Mouse (Mus musculus) hindbrain, embryonic 11.5 days (tissue): Measurements from ENCODE around the gene Rpl3. TPM values are rescaled to one million over a fixed set of nuclear protein-coding genes. Genes with fewer than 3 reads are reported as not detected.
A peak's percentile ranks its signal among the peaks of the same experiment; 100 is the strongest.
"Not testable (repeated sequence)": the region's sequence is repeated elsewhere in the genome, so short reads cannot be mapped to it uniquely, and the experiment has no call there.

Experiments used
- ATAC-seq: fragments of 200-750 bp; cut with Nextera tagmentation; 2 replicates; pipeline ENCODE4 v1.8.0; 2017; ENCODE audit warnings: mild to moderate bottlenecking, moderate TSS enrichment, moderate library complexity; ENCODE audit not compliant: low FRiP score
- DNase-seq: peaks from one replicate; pipeline ENCODE4 v3.0.0-alpha.2; 2015; ENCODE audit warnings: low spot score
- H3K27ac ChIP-seq: fragments of 300-500 bp; sonication (generic); 2 replicates; pipeline ENCODE4 v1.5.1; 2014; ENCODE audit warnings: mild to moderate bottlenecking, low read depth, low read length
- H3K27me3 ChIP-seq: fragments of 300-500 bp; sonication (generic); 2 replicates; pipeline ENCODE4 v1.6.1; 2014; ENCODE audit warnings: mild to moderate bottlenecking, low read length, moderate library complexity, mixed read lengths; ENCODE audit not compliant: control insufficient read depth, insufficient read depth
- H3K36me3 ChIP-seq: fragments of 300-500 bp; sonication (generic); 2 replicates; pipeline ENCODE4 v1.6.1; 2014; ENCODE audit warnings: mild to moderate bottlenecking, low read length, moderate library complexity, mixed read lengths; ENCODE audit not compliant: control insufficient read depth, insufficient read depth
- H3K4me1 ChIP-seq: fragments of 300-500 bp; sonication (generic); replicated peaks from 2 replicates; pipeline ENCODE4 v1.6.1; 2014; ENCODE audit warnings: low read length, mixed read lengths; ENCODE audit not compliant: control insufficient read depth, insufficient read depth
- H3K4me2 ChIP-seq: fragments of 300-500 bp; sonication (generic); replicated peaks from 2 replicates; pipeline ENCODE4 v1.6.1; 2014; ENCODE audit warnings: mild to moderate bottlenecking, low read depth, low read length
- H3K4me3 ChIP-seq: fragments of 300-500 bp; sonication (generic); 2 replicates; pipeline ENCODE4 v1.5.1; 2014; ENCODE audit warnings: low read depth, low read length
- H3K9ac ChIP-seq: fragments of 300-500 bp; sonication (generic); 2 replicates; pipeline ENCODE4 v1.6.1; 2014; ENCODE audit warnings: low read depth, low read length
- H3K9me3 ChIP-seq: fragments of 300-500 bp; sonication (generic); 2 replicates; pipeline ENCODE4 v1.6.1; 2016; ENCODE audit warnings: low read length; ENCODE audit not compliant: control insufficient read depth
- WGBS: fragments of 180-500 bp; shearing (Covaris S2); extraction: QIAGEN DNeasy Blood & Tissue Kit; methylation state at CpG from one replicate; pipeline ENCODE4 v1.1.7; 2014; 5-methylcytosine and 5-hydroxymethylcytosine counted together
- polyA plus RNA-seq: library from polyadenylated mRNA; unstranded; fragments of >200 nt; fragmentation: Nextera tagmentation; extraction: Ambion mirVana; gene quantifications from 2 replicates; pipeline ENCODE4 v1.2.1, GENCODE M21; 2014

The Rpl3 gene
- polyA plus RNA-seq, 1 experiment from 2014 or later, result 1,045 TPM

- Histone ChIP-seq H3K27ac (peak within 1 kb of the TSS; percentile 93), H3K4me2 (peak within 1 kb of the TSS; percentile 89), H3K4me1 (peaks cover 12% of the 10 kb centered on the region), H3K9ac (peak within 1 kb of the TSS; percentile 77), H3K27me3 (no peaks in the 10 kb centered on the region), H3K9me3 (no peaks in the 10 kb centered on the region), H3K4me3 (peak within 1 kb of the TSS; percentile 55), H3K36me3 (no peaks in the 10 kb centered on the region)
- DNase-seq (peak; percentile 98), ATAC-seq (peak; percentile 97)
- WGBS, result under 1% methylated on average over 51 of the region's 59 CpGs
These were observed 41.4 kb upstream of the Rpl3 start, which contains the start of gene Tab1 for GRCm38 (mm10) chr15:80132993-80133586. TSS of gene Tab1 (plus strand) at chr15:80133127.

- WGBS, result 83% methylated on average over 9 of the region's 9 CpGs
- DNase-seq (no peak), ATAC-seq (no peak)
- Histone ChIP-seq H3K9ac (no peak overlapping the region), H3K36me3 (no peaks in the 10 kb centered on the region), H3K9me3 (no peaks in the 10 kb centered on the region), H3K4me1 (peaks cover 12% of the 10 kb centered on the region), H3K4me3 (peak overlapping the region; percentile 55), H3K4me2 (peak overlapping the region; percentile 36), H3K27me3 (no peaks in the 10 kb centered on the region), H3K27ac (no peak overlapping the region)
These were observed 40.8 kb upstream of the Rpl3 start for GRCm38 (mm10) chr15:80132452-80132851.

GRCm38 (mm10) chr15:80131421-80131820 is 39.8 kb upstream of the Rpl3 start:
- no peaks in the 10 kb centered on the region for H3K27me3 ChIP-seq
- ATAC-seq, result no peak
- no peak overlapping the region for H3K9ac ChIP-seq
- no peak overlapping the region for H3K4me2 ChIP-seq
- H3K27ac ChIP-seq, result no peak overlapping the region
- H3K36me3 ChIP-seq, result no peaks in the 10 kb centered on the region
- no peaks in the 10 kb centered on the region for H3K9me3 ChIP-seq
- no peak overlapping the region for H3K4me3 ChIP-seq
- DNase-seq, result no peak
- peaks cover 12% of the 10 kb centered on the region for H3K4me1 ChIP-seq
- WGBS, result 71% methylated on average over 6 of the region's 6 CpGs

- Histone ChIP-seq H3K4me1 (peaks cover 10% of the 10 kb centered on the region), H3K27me3 (no peaks in the 10 kb centered on the region), H3K27ac (no peak overlapping the region), H3K36me3 (no peaks in the 10 kb centered on the region), H3K4me2 (no peak overlapping the region), H3K4me3 (no peak overlapping the region), H3K9me3 (no peaks in the 10 kb centered on the region), H3K9ac (no peak overlapping the region)
- WGBS, result 88% methylated on average over 5 of the region's 5 CpGs
- ATAC-seq (no peak), DNase-seq (no peak)
These were observed 39.0 kb upstream of the Rpl3 start for GRCm38 (mm10) chr15:80130689-80131088.

- Histone ChIP-seq H3K9me3 (no peaks in the 10 kb centered on the region), H3K27ac (no peak overlapping the region), H3K27me3 (no peaks in the 10 kb centered on the region), H3K4me1 (peaks cover 10% of the 10 kb centered on the region), H3K4me3 (no peak overlapping the region), H3K9ac (no peak overlapping the region), H3K36me3 (no peaks in the 10 kb centered on the region), H3K4me2 (no peak overlapping the region)
- ATAC-seq (no peak), DNase-seq (no peak)
- 95% methylated on average over 6 of the region's 6 CpGs for WGBS
These were observed 38.3 kb upstream of the Rpl3 start for GRCm38 (mm10) chr15:80129982-80130381.

GRCm38 (mm10) chr15:80127191-80127590 is 35.5 kb upstream of the Rpl3 start:
- ATAC-seq (no peak), DNase-seq (no peak)
- H3K9ac ChIP-seq, result no peak overlapping the region
- H3K4me2 ChIP-seq, result no peak overlapping the region
- H3K4me1 ChIP-seq, result no peaks in the 10 kb centered on the region
- H3K27me3 ChIP-seq, result no peaks in the 10 kb centered on the region
- no peak overlapping the region for H3K4me3 ChIP-seq
- H3K27ac ChIP-seq, result no peak overlapping the region
- H3K9me3 ChIP-seq, result no peaks in the 10 kb centered on the region
- H3K36me3 ChIP-seq, result no peaks in the 10 kb centered on the region
- 50% methylated on average over 1 of the region's 1 CpGs for WGBS

GRCm38 (mm10) chr15:80124651-80125050 is 33.0 kb upstream of the Rpl3 start:
- WGBS, result 83% methylated on average over 4 of the region's 4 CpGs
- no peak for DNase-seq
- no peak overlapping the region for H3K4me2 ChIP-seq
- H3K27ac ChIP-seq, result no peak overlapping the region
- ATAC-seq, result no peak
- H3K9me3 ChIP-seq, result no peaks in the 10 kb centered on the region
- no peak overlapping the region for H3K9ac ChIP-seq
- no peaks in the 10 kb centered on the region for H3K4me1 ChIP-seq
- no peak overlapping the region for H3K4me3 ChIP-seq
- H3K36me3 ChIP-seq, result no peaks in the 10 kb centered on the region
- H3K27me3 ChIP-seq, result no peaks in the 10 kb centered on the region

GRCm38 (mm10) chr15:80122431-80122830 is 30.8 kb upstream of the Rpl3 start:
- H3K4me3 ChIP-seq, ATAC-seq, H3K36me3 ChIP-seq, H3K27me3 ChIP-seq, H3K9ac ChIP-seq, H3K4me2 ChIP-seq, H3K9me3 ChIP-seq, H3K4me1 ChIP-seq, DNase-seq, H3K27ac ChIP-seq: not testable (repeated sequence)
- WGBS, result 92% methylated on average over 6 of the region's 6 CpGs

GRCm38 (mm10) chr15:80121721-80122325 is 30.2 kb upstream of the Rpl3 start:
- Histone ChIP-seq H3K4me2 (no peak overlapping the region), H3K9me3 (no peaks in the 10 kb centered on the region), H3K27me3 (no peaks in the 10 kb centered on the region), H3K27ac (no peak overlapping the region), H3K4me1 (no peaks in the 10 kb centered on the region), H3K9ac (no peak overlapping the region), H3K36me3 (no peaks in the 10 kb centered on the region), H3K4me3 (no peak overlapping the region)
- ATAC-seq (no peak), DNase-seq (no peak)
- 93% methylated on average over 9 of the region's 9 CpGs for WGBS
